Mouse (Mus musculus) ES-Bruce4 (cell line): ENCODE data around the gene Fitm2.

Experiments used
- CTCF ChIP-seq: IDR thresholded peaks from one replicate; pipeline ENCODE4 v1.8.1; 2011; ENCODE audit warnings: low read depth, low read length
- EP300 ChIP-seq: IDR thresholded peaks from 2 replicates; pipeline ENCODE4 v1.6.1; 2011; ENCODE audit warnings: low read depth, low read length; ENCODE audit not compliant: insufficient read depth
- POLR2A ChIP-seq: IDR thresholded peaks from one replicate; pipeline ENCODE4 v1.8.1; 2011; ENCODE audit warnings: low read length; ENCODE audit not compliant: insufficient read depth

- TF ChIP-seq CTCF, result no peak
- TF ChIP-seq POLR2A, result no peak
- TF ChIP-seq EP300, result no peak
Observed at GRCm38 (mm10) chr2:163503191-163503590, 30.8 kb upstream of the Fitm2 start.
